Mouse (Mus musculus): ENCODE measurements around the gene Shc3.

The Shc3 gene

GRCm38 (mm10) chr13:51505711-51506110 is 63.5 kb downstream of the Shc3 start:
- in situ Hi-C loops (cut with MboI; ENCODE audit: low pct_unique_long_range_greater_than_20kb in 1 of 2, low sequenced_read_pairs in 2 of 2, unreplicated experiment in 1 of 2) = no loop called here

DNA sequence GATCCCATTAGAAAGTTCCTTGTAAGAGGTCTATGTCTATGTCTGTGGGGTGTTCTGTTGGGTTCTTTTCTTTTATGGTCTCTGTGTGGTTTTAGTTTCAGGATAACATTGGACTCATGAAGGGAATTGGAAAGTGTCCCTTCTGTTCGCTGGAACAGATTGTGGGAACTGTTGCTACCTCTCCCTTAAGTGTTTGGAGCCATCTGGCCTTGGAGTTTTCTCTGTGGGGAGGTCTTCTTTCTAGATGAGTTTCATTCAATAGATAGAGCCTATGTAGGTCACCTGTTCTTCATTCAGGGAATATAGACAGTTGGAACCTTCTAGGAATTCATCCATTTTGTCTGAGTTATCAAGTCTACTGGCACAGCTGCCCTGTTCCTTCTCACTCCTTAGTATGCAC is 69.5 kb downstream of the Shc3 start:
- in situ Hi-C loops (cut with MboI; ENCODE audit: low pct_unique_long_range_greater_than_20kb in 1 of 2, low sequenced_read_pairs in 2 of 2, unreplicated experiment in 1 of 2) = no loop called here

DNA sequence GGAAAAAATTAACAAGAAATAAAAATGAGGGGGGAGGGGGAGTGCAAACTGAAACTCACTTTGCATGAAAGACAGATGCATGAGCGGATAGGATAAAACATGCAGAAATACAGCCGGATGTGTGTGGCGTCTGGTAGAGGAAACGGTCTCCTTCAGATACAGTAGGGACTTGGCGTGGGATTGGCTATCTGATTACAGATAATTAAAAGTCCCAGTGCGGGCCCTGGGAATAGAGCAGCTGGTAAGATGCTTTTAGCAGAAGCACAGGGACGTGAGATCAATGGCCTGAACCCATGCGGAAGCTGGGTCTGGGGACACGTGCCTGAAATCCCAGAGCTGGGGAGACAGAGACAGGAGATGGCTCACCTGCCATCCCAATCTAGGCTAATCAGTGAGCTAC is 75.5 kb downstream of the Shc3 start:
- in situ Hi-C loops (cut with MboI; ENCODE audit: low pct_unique_long_range_greater_than_20kb in 1 of 2, low sequenced_read_pairs in 2 of 2, unreplicated experiment in 1 of 2) = no loop called here

- in situ Hi-C loops (cut with MboI; ENCODE audit: low pct_unique_long_range_greater_than_20kb in 1 of 2, low sequenced_read_pairs in 2 of 2, unreplicated experiment in 1 of 2) = no loop called here
Observed at GRCm38 (mm10) chr13:51491649-51492435, 77.4 kb downstream of the Shc3 start.

- in situ Hi-C loops (cut with MboI; ENCODE audit: low pct_unique_long_range_greater_than_20kb in 1 of 2, low sequenced_read_pairs in 2 of 2, unreplicated experiment in 1 of 2) = no loop called here
Observed at GRCm38 (mm10) chr13:51490195-51490594, 79.0 kb downstream of the Shc3 start.

- in situ Hi-C loops (cut with MboI; ENCODE audit: low pct_unique_long_range_greater_than_20kb in 1 of 2, low sequenced_read_pairs in 2 of 2, unreplicated experiment in 1 of 2) = no loop called here
Observed at GRCm38 (mm10) chr13:51488945-51489344, 80.3 kb downstream of the Shc3 start.

GRCm38 (mm10) chr13:51485291-51485690 is 83.9 kb downstream of the Shc3 start:
- in situ Hi-C loops (cut with MboI; ENCODE audit: low pct_unique_long_range_greater_than_20kb in 1 of 2, low sequenced_read_pairs in 2 of 2, unreplicated experiment in 1 of 2) = no loop called here

DNA sequence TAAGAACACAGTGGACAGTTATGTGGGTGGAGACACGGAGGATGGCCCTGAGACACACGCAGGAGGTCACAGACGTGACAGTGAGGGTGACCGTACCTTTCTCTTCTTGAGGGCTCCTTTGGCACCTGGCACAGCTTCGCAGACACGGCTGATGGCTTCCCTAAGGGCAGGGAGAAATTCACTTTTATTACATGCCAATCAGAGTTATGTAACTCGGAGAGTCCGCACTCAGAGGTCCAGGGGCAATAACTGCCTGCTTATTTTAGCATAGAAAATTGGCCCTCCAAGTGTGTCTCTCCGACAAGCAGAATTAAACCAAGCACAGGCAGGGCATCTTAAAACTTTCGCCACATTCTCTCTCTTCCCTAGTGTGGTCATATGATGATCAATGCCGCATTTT is 86.4 kb downstream of the Shc3 start:
- in situ Hi-C loops (cut with MboI; ENCODE audit: low pct_unique_long_range_greater_than_20kb in 1 of 2, low sequenced_read_pairs in 2 of 2, unreplicated experiment in 1 of 2) = no loop called here

- in situ Hi-C loops (cut with MboI; ENCODE audit: low pct_unique_long_range_greater_than_20kb in 1 of 2, low sequenced_read_pairs in 2 of 2, unreplicated experiment in 1 of 2) = no loop called here
Observed at GRCm38 (mm10) chr13:51480341-51481011, 88.7 kb downstream of the Shc3 start.

DNA sequence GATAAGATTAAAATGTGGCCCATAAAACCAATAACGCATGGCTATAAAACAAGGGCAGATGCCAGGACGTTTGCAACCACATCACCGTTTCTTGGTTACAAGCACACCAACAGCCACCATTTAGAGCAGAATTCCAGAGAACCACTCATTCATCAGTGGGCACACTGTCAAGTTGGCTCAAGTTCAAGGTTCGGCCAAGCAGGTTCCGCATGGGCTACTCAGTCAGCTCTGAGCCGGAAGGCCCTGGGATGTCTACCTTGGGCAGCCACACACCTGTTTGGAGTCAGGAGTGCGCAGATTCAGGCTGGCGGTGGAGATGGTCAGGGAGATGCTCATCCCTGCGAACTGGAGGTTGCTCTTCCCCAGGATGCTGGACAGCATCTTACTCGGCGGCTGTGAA is 89.4 kb downstream of the Shc3 start:
- in situ Hi-C loops (cut with MboI; ENCODE audit: low pct_unique_long_range_greater_than_20kb in 1 of 2, low sequenced_read_pairs in 2 of 2, unreplicated experiment in 1 of 2) = no loop called here

GRCm38 (mm10) chr13:51476991-51477390 is 92.2 kb downstream of the Shc3 start:
- in situ Hi-C loops (cut with MboI; ENCODE audit: low pct_unique_long_range_greater_than_20kb in 1 of 2, low sequenced_read_pairs in 2 of 2, unreplicated experiment in 1 of 2) = no loop called here

- in situ Hi-C loops (cut with MboI; ENCODE audit: low pct_unique_long_range_greater_than_20kb in 1 of 2, low sequenced_read_pairs in 2 of 2, unreplicated experiment in 1 of 2) = no loop called here
Observed at GRCm38 (mm10) chr13:51468697-51469250, 100.4 kb downstream of the Shc3 start.

- in situ Hi-C loops (cut with MboI; ENCODE audit: low pct_unique_long_range_greater_than_20kb in 1 of 2, low sequenced_read_pairs in 2 of 2, unreplicated experiment in 1 of 2) = no loop called here
Observed at GRCm38 (mm10) chr13:51466117-51466841, 102.9 kb downstream of the Shc3 start.

DNA sequence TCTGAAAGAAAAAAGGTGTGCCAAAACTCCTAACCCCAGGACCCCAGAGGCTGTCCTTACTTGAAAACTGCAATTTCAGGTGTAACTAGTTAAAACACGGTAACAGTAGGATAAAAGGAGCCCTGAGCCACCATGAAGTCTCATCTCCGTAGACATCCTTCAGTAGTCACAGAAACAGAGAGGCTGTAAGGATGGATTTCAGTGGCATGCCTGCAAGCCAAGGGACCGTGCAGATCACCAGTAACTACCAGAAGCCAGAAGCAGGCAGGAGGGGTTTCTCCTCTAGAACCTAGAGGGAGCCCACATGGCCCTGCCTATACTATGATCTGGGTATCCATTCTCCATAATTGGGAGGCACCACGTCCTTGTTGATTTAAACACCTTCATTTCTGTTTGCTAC is 104.9 kb downstream of the Shc3 start:
- in situ Hi-C loops (cut with MboI; ENCODE audit: low pct_unique_long_range_greater_than_20kb in 1 of 2, low sequenced_read_pairs in 2 of 2, unreplicated experiment in 1 of 2) = no loop called here

DNA sequence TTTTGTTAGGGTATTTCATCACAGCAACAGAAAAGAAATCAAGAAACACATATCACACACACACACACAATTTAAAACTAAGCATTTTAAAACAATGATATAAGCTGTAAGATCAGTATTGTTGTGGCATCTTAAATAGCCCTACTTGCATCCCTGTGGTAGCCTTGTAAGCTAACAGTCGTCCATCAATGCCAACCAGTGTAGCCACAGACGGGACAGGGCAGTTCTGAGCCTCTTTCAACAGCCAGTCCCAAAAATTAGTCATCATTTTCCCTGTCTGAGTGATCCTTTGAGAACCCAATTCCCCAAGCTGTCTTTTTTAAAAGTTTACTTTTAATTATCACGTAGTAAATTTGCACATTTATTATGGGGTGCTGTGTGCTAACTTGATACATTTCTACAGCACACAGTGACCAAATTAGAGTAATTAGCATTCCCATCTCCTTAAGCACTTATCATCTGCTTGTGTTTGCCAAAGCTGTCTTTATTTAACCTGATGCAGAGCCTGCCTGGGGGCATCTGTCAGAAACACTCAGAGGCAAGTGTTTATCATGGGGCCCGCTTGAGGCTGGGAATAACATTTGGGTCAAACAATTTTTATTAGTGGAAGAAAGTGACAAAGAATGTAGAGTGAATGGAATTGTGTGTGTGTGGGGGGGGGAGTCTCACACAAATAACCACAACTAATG is 112.9 kb downstream of the Shc3 start:
- in situ Hi-C loops (cut with MboI; ENCODE audit: low pct_unique_long_range_greater_than_20kb in 1 of 2, low sequenced_read_pairs in 2 of 2, unreplicated experiment in 1 of 2) = no loop called here

- in situ Hi-C loops (cut with MboI; ENCODE audit: low pct_unique_long_range_greater_than_20kb in 1 of 2, low sequenced_read_pairs in 2 of 2, unreplicated experiment in 1 of 2) = no loop called here
Observed at GRCm38 (mm10) chr13:51446550-51446949, 122.7 kb downstream of the Shc3 start.

DNA sequence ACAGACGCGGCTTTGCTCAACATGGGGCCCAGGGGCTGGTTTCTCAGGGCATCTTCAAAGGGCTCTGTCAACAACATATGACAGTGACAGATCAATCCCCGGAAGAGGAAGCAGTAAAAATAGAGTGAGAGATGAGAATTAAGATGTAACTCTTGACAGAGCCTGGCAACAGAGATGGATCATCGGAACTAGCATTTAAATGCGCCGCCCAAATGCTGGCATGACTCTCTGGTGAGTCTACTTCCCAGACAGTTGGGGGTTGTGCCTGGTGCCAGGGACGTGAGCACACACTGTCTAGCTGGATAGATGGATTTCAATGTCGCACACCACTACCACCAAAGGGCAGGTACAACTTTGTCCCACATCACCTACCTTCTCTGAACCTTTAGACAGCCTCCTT is 126.3 kb downstream of the Shc3 start:
- in situ Hi-C loops (cut with MboI; ENCODE audit: low pct_unique_long_range_greater_than_20kb in 1 of 2, low sequenced_read_pairs in 2 of 2, unreplicated experiment in 1 of 2) = no loop called here
